Mouse (Mus musculus) forebrain, embryonic 14.5 days (tissue): ENCODE measurements around the gene Espnl. TPM values are rescaled to one million over a fixed set of nuclear protein-coding genes. Genes with fewer than 3 reads are reported as not detected.

Experiments used
- ATAC-seq: fragments of 200-750 bp; cut with Nextera tagmentation; 2 replicates; pipeline ENCODE4 v1.8.0; 2017; ENCODE audit warnings: mild to moderate bottlenecking, moderate library complexity
- DNase-seq: peaks from one replicate; pipeline ENCODE4 v3.0.0-alpha.2; 2015; ENCODE audit warnings: low spot score
- H3K27ac ChIP-seq: fragments of 300-500 bp; sonication (generic); 2 replicates; pipeline ENCODE4 v1.5.1; 2014; ENCODE audit warnings: low read depth, mild to moderate bottlenecking, control low read depth, low read length, moderate library complexity
- H3K27me3 ChIP-seq: fragments of 300-500 bp; sonication (generic); replicated peaks from 2 replicates; pipeline ENCODE4 v1.6.1; 2014; ENCODE audit warnings: low read length, control low read depth, mixed read lengths; ENCODE audit not compliant: control insufficient read depth, insufficient read depth
- H3K36me3 ChIP-seq: fragments of 300-500 bp; sonication (generic); 2 replicates; pipeline ENCODE4 v1.6.1; 2014; ENCODE audit warnings: low read length, control low read depth; ENCODE audit not compliant: control insufficient read depth, insufficient read depth
- H3K4me1 ChIP-seq: fragments of 300-500 bp; sonication (generic); 2 replicates; pipeline ENCODE4 v1.6.1; 2014; ENCODE audit warnings: antibody characterized with exemption, low read length, control low read depth; ENCODE audit not compliant: control insufficient read depth, insufficient read depth
- H3K4me2 ChIP-seq: fragments of 300-500 bp; sonication (generic); 2 replicates; pipeline ENCODE4 v1.6.1; 2014; ENCODE audit warnings: mild to moderate bottlenecking, control low read depth, low read length
- H3K4me3 ChIP-seq: fragments of 300-500 bp; sonication (generic); 2 replicates; pipeline ENCODE4 v1.5.1; 2014; ENCODE audit warnings: low read depth, low read length, control low read depth
- H3K9ac ChIP-seq: fragments of 300-500 bp; sonication (generic); 2 replicates; pipeline ENCODE4 v1.6.1; 2014; ENCODE audit warnings: mild to moderate bottlenecking, low read length, control low read depth, moderate library complexity
- H3K9me3 ChIP-seq: fragments of 300-500 bp; sonication (generic); replicated peaks from 2 replicates; pipeline ENCODE4 v1.6.1; 2016; ENCODE audit warnings: low read length, control low read depth, mixed read lengths; ENCODE audit not compliant: control insufficient read depth
- WGBS: fragments of 180-500 bp; shearing (Covaris S2); extraction: QIAGEN DNeasy Blood & Tissue Kit; methylation state at CpG from one replicate; pipeline ENCODE4 v1.1.7; 2014; 5-methylcytosine and 5-hydroxymethylcytosine counted together
- polyA plus RNA-seq: library from polyadenylated mRNA; unstranded; fragments of >200 nt; fragmentation: Nextera tagmentation; extraction: Ambion mirVana; gene quantifications from 2 replicates; pipeline ENCODE4 v1.2.1, GENCODE M21; 2014

Gene Espnl
- polyA plus RNA-seq, 1 experiment from 2014 or later = 0.08 TPM

- no peak overlapping the region for H3K9ac ChIP-seq
- no peak overlapping the region for H3K4me3 ChIP-seq
- ATAC-seq (no peak), DNase-seq (no peak)
- no peaks in the 10 kb centered on the region for H3K9me3 ChIP-seq
- H3K27ac ChIP-seq = no peak overlapping the region
- H3K36me3 ChIP-seq = peaks cover 19% of the 10 kb centered on the region
- 92% methylated on average over 11 of the region's 11 CpGs for WGBS
- no peak overlapping the region for H3K4me2 ChIP-seq
- no peaks in the 10 kb centered on the region for H3K27me3 ChIP-seq
- H3K4me1 ChIP-seq = no peaks in the 10 kb centered on the region
These were observed 29.6 kb upstream of the Espnl start for GRCm38 (mm10) chr1:91292101-91292825.

- Histone ChIP-seq H3K4me3 (no peak overlapping the region), H3K9me3 (no peaks in the 10 kb centered on the region), H3K27ac (no peak overlapping the region), H3K36me3 (peaks cover 5% of the 10 kb centered on the region; the same call in 1 of the 2 replicates), H3K4me1 (no peaks in the 10 kb centered on the region; the same call in 1 of the 2 replicates), H3K4me2 (no peak overlapping the region), H3K27me3 (no peaks in the 10 kb centered on the region), H3K9ac (no peak overlapping the region)
- ATAC-seq = no peak
- 95% methylated on average over 6 of the region's 6 CpGs for WGBS
- DNase-seq = no peak
These were observed 26.3 kb upstream of the Espnl start for GRCm38 (mm10) chr1:91295544-91295943.

GRCm38 (mm10) chr1:91297799-91298744 is 23.8 kb upstream of the Espnl start, which contains the start of gene Scly:
Scly (plus strand) TSS chr1:91298338.
- H3K9ac ChIP-seq = peak within 1 kb of the TSS; percentile 84
- peak within 1 kb of the TSS; percentile 76 for H3K4me2 ChIP-seq
- H3K27ac ChIP-seq = no peak within 1 kb of the TSS; the same call in 1 of the 2 replicates
- WGBS = under 1% methylated on average over 53 of the region's 65 CpGs
- no peaks in the 10 kb centered on the region for H3K9me3 ChIP-seq
- H3K4me1 ChIP-seq = no peaks in the 10 kb centered on the region; the same call in 1 of the 2 replicates
- peak; percentile 96 for DNase-seq
- H3K4me3 ChIP-seq = peak within 1 kb of the TSS; percentile 83
- H3K36me3 ChIP-seq = no peaks in the 10 kb centered on the region; the same call in 1 of the 2 replicates
- ATAC-seq = peak; percentile 100
- no peaks in the 10 kb centered on the region for H3K27me3 ChIP-seq

- Histone ChIP-seq H3K4me2 (peak overlapping the region; percentile 76), H3K4me1 (no peaks in the 10 kb centered on the region; the same call in 1 of the 2 replicates), H3K36me3 (no peaks in the 10 kb centered on the region), H3K27me3 (no peaks in the 10 kb centered on the region), H3K9me3 (no peaks in the 10 kb centered on the region), H3K4me3 (peak overlapping the region; percentile 83), H3K9ac (peak overlapping the region; percentile 84), H3K27ac (no peak overlapping the region)
- DNase-seq (no peak), ATAC-seq (no peak)
- WGBS = 88% methylated on average over 13 of the region's 13 CpGs
These were observed 22.7 kb upstream of the Espnl start for GRCm38 (mm10) chr1:91299026-91299706.

- 91% methylated on average over 5 of the region's 5 CpGs for WGBS
- Histone ChIP-seq H3K9ac (no peak overlapping the region), H3K36me3 (no peaks in the 10 kb centered on the region), H3K4me2 (no peak overlapping the region), H3K4me3 (no peak overlapping the region), H3K4me1 (no peaks in the 10 kb centered on the region; the same call in 1 of the 2 replicates), H3K27ac (no peak overlapping the region), H3K9me3 (no peaks in the 10 kb centered on the region), H3K27me3 (no peaks in the 10 kb centered on the region)
- DNase-seq (no peak), ATAC-seq (no peak)
These were observed 22.0 kb upstream of the Espnl start for GRCm38 (mm10) chr1:91299707-91300426.

GRCm38 (mm10) chr1:91301206-91301920 is 20.5 kb upstream of the Espnl start:
- H3K27me3 ChIP-seq = no peaks in the 10 kb centered on the region
- H3K4me1 ChIP-seq = no peaks in the 10 kb centered on the region; the same call in 1 of the 2 replicates
- peaks cover 7% of the 10 kb centered on the region; the same call in 1 of the 2 replicates for H3K36me3 ChIP-seq
- no peak overlapping the region for H3K9ac ChIP-seq
- no peak overlapping the region for H3K4me2 ChIP-seq
- H3K9me3 ChIP-seq = no peaks in the 10 kb centered on the region
- H3K27ac ChIP-seq = no peak overlapping the region
- 95% methylated on average over 3 of the region's 3 CpGs for WGBS
- no peak for ATAC-seq
- H3K4me3 ChIP-seq = no peak overlapping the region
- no peak for DNase-seq

GRCm38 (mm10) chr1:91302021-91302420 is 19.9 kb upstream of the Espnl start:
- 95% methylated on average over 3 of the region's 3 CpGs for WGBS
- no peak for DNase-seq
- Histone ChIP-seq H3K27ac (no peak overlapping the region), H3K9ac (no peak overlapping the region), H3K4me2 (no peak overlapping the region), H3K9me3 (no peaks in the 10 kb centered on the region), H3K4me3 (no peak overlapping the region), H3K36me3 (peaks cover 8% of the 10 kb centered on the region; the same call in 1 of the 2 replicates), H3K27me3 (no peaks in the 10 kb centered on the region), H3K4me1 (no peaks in the 10 kb centered on the region; the same call in 1 of the 2 replicates)
- no peak for ATAC-seq
